Mouse (Mus musculus): ENCODE results near the gene Sod3. TPM values are rescaled to one million over a fixed set of nuclear protein-coding genes. Genes with fewer than 3 reads are reported as not detected.
A peak's percentile ranks its signal among the peaks of the same experiment; 100 is the strongest.

The Sod3 gene
- polyA plus RNA-seq, 1 experiment from 2014 or later = 9.2 TPM

DNA sequence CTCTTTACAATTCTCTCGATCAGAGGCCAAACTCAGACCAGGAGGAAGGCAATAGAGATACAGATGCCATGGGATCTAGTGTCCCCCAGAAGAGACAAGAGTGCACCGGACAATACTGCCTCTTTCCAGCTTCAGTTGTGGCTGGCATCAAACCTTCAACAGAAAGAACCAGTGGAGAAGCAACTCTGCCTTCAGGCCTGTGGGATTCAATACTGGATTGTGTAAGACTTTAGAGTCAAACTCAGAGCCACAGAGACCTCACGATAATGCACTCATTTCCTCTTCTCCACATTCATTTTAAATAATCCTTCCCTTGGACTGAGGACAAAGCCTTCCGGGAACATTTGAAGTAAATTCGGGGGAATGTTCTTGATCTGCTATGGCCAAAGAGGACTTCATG lies 10.9 kb upstream of the Sod3 start:
- Histone ChIP-seq H3K4me1 (ENCODE audit: control insufficient read depth, low read depth, low read length) (no peaks in the 10 kb centered on the region), H3K27ac (ENCODE audit: low read length) (no peak overlapping the region), H3K4me3 (ENCODE audit: low read depth, low read length) (no peak overlapping the region), H3K4me2 (ENCODE audit: low read depth, low read length) (no peak overlapping the region), H3K9ac (ENCODE audit: low read depth, low read length) (no peak overlapping the region), H3K36me3 (ENCODE audit: control insufficient read depth, insufficient read depth) (no peaks in the 10 kb centered on the region), H3K9me3 (replicated peaks; ENCODE audit: control insufficient read depth, low read length) (no peaks in the 10 kb centered on the region), H3K27me3 (ENCODE audit: control insufficient read depth, insufficient read depth, low read depth, low read length) (no peaks in the 10 kb centered on the region)
- WGBS (ENCODE audit: insufficient replicate concordance) = 60% methylated on average over 5 of the region's 5 CpGs
- no peak for ATAC-seq (ENCODE audit: low read depth)

DNA sequence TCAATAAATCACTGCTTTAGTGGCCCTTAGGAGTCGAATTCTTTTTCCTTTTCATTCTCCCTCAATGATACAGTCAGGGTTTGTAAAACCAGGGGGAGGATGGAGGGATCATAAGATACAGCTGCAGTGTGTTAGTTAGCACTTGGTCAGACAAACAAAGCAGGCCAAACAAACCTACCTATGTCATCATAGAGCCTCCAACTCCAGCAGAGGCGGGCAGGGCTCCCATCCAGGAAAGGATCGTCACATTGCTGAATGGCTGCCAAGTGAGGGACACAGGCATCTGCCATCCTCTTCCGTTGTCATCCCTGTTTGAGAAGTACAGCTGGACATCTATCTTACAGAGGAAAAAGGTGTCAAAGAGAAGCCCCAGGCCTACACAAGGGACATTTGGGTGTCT lies 9.2 kb upstream of the Sod3 start:
- ATAC-seq (ENCODE audit: low read depth) = peak; percentile 53; the same call in 1 of the 2 replicates
- Histone ChIP-seq H3K4me1 (ENCODE audit: control insufficient read depth, low read depth, low read length) (no peaks in the 10 kb centered on the region), H3K9me3 (replicated peaks; ENCODE audit: control insufficient read depth, low read length) (no peaks in the 10 kb centered on the region), H3K4me2 (ENCODE audit: low read depth, low read length) (no peak overlapping the region), H3K9ac (ENCODE audit: low read depth, low read length) (no peak overlapping the region), H3K4me3 (ENCODE audit: low read depth, low read length) (no peak overlapping the region), H3K36me3 (ENCODE audit: control insufficient read depth, insufficient read depth) (no peaks in the 10 kb centered on the region), H3K27me3 (ENCODE audit: control insufficient read depth, insufficient read depth, low read depth, low read length) (no peaks in the 10 kb centered on the region), H3K27ac (ENCODE audit: low read length) (no peak overlapping the region)
- 49% methylated on average over 4 of the region's 4 CpGs for WGBS (ENCODE audit: insufficient replicate concordance)

DNA sequence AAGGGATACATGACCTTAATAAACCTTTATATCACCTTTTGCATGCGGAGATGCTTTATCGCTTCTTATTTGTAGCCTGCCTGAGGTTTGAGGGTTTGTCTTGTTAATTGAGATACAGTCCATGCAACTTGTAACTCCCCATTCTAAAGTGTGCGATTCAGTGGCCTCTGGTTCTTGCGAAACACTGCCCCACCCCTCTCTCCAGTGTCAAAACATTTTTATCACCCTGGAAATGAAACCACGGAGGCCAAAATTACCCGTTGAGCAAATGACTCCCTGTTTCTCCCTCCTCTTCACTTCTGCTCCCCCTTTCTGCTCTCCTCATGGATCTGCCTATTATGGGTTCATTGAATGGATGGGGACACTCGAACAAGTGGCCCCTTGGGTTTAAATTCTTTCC lies 8.0 kb upstream of the Sod3 start:
- Histone ChIP-seq H3K27ac (ENCODE audit: low read length) (no peak overlapping the region), H3K9ac (ENCODE audit: low read depth, low read length) (no peak overlapping the region), H3K9me3 (replicated peaks; ENCODE audit: control insufficient read depth, low read length) (no peaks in the 10 kb centered on the region), H3K4me1 (ENCODE audit: control insufficient read depth, low read depth, low read length) (no peaks in the 10 kb centered on the region), H3K36me3 (ENCODE audit: control insufficient read depth, insufficient read depth) (no peaks in the 10 kb centered on the region), H3K27me3 (ENCODE audit: control insufficient read depth, insufficient read depth, low read depth, low read length) (no peaks in the 10 kb centered on the region), H3K4me2 (ENCODE audit: low read depth, low read length) (no peak overlapping the region), H3K4me3 (ENCODE audit: low read depth, low read length) (no peak overlapping the region)
- no peak for ATAC-seq (ENCODE audit: low read depth)
- 39% methylated on average over 7 of the region's 7 CpGs for WGBS (ENCODE audit: insufficient replicate concordance)

DNA sequence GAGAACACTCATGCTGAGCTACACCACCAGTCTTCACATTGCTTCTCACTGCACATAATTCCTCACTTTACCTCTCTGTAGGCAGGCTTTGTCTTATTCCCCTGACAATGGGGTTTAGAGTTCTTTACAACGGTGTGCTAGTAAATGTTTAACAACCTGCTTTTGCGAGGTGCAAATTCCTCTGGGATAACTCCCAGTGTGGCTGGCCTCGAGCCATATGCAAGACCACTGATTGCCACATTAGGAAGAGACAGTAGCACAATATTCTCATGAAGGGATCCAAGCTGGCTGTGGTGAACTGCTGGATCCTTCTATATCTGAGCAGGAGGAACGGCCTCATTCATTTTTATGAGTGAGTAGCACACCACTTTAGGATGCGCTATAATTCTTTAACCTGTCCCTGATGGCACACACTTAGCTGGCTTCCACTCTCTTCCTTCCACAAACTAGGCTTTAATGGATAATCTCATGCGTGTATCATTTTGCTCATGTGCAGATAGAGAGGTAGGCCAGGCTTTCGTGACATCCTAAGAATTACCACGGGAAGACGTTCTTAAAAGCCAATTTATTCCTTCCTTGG lies 6.3 kb upstream of the Sod3 start:
- Histone ChIP-seq H3K9ac (ENCODE audit: low read depth, low read length) (no peak overlapping the region), H3K36me3 (ENCODE audit: control insufficient read depth, insufficient read depth) (no peaks in the 10 kb centered on the region), H3K4me3 (ENCODE audit: low read depth, low read length) (no peak overlapping the region), H3K27me3 (ENCODE audit: control insufficient read depth, insufficient read depth, low read depth, low read length) (no peaks in the 10 kb centered on the region), H3K4me1 (ENCODE audit: control insufficient read depth, low read depth, low read length) (no peaks in the 10 kb centered on the region), H3K9me3 (replicated peaks; ENCODE audit: control insufficient read depth, low read length) (no peaks in the 10 kb centered on the region), H3K4me2 (ENCODE audit: low read depth, low read length) (no peak overlapping the region), H3K27ac (ENCODE audit: low read length) (no peak overlapping the region)
- WGBS (ENCODE audit: insufficient replicate concordance) = 58% methylated on average over 9 of the region's 9 CpGs
- peak; percentile 41; the same call in 1 of the 2 replicates for ATAC-seq (ENCODE audit: low read depth)

DNA sequence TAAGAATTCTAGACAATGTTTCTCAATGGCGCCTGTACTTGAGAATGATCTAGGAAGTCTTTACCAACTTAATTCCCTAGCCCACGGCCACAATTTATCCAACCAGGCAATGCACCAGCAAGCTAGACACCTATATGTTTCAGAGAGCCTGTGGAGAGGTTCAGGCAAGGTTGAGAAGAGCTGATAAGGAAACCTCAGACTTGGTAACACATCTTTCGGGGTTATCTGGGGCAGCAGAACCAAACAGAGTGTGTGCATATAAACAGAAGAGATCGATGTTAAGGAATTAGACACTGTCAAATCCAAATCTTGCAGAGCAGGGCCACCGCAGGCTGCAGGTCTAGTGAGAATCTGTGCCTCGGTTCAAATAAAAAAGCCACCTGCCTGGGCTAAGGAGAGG lies 5.5 kb upstream of the Sod3 start:
- no peak overlapping the region for H3K27ac ChIP-seq (ENCODE audit: low read length)

DNA sequence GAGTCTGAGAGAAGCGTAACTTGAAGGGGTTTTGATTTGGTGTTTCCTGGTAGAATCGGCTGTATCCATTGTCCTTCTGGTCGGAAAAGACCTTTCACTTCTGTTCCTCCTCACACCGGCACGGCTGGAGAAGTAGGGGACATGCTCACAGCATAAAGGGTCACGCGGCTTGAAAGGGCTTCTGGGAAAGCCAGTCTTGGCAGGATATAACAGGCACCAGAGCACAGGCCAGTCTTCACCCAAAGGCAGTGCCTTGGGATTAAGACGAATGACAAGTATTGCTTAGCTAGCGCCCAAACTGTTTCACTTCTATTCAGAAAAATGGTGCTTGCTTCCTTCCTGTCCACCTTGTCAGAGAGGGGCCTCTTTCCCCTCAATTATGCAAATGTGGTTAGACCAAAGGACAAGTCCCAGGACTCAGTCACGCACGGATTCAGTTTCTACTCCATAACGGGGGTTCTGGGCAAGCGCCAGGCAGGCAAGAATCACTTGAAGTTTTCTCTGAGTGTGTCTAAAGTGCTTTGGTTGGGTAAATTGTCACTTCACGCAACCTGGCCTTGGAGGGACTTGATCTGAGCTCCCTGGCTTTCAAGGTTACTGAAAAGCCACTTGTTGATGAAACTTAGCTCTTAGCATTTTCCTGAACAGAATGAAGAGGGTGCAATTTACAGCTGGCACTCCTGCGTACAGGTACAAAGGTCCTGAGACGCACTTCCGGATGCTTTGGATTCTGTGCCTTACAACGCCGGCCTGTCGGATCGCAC lies 3.1 kb upstream of the Sod3 start:
- ATAC-seq (ENCODE audit: low read depth) = no peak
- H3K4me2 ChIP-seq (ENCODE audit: low read depth, low read length) = no peak overlapping the region
- H3K9ac ChIP-seq (ENCODE audit: low read depth, low read length) = no peak overlapping the region
- no peaks in the 10 kb centered on the region for H3K36me3 ChIP-seq (ENCODE audit: control insufficient read depth, insufficient read depth)
- H3K4me1 ChIP-seq (ENCODE audit: control insufficient read depth, low read depth, low read length) = no peaks in the 10 kb centered on the region
- H3K9me3 ChIP-seq (replicated peaks; ENCODE audit: control insufficient read depth, low read length) = no peaks in the 10 kb centered on the region
- WGBS (ENCODE audit: insufficient replicate concordance) = 60% methylated on average over 21 of the region's 21 CpGs
- no peaks in the 10 kb centered on the region for H3K27me3 ChIP-seq (ENCODE audit: control insufficient read depth, insufficient read depth, low read depth, low read length)
- no peak overlapping the region for H3K27ac ChIP-seq (ENCODE audit: low read length)
- no peak overlapping the region for H3K4me3 ChIP-seq (ENCODE audit: low read depth, low read length)

More for the DNA sequence above, 5.5 kb upstream of the Sod3 start:
- WGBS (ENCODE audit: insufficient replicate concordance) = 28% methylated on average over 6 of the region's 6 CpGs
- Histone ChIP-seq H3K9ac (ENCODE audit: low read depth, low read length) (no peak overlapping the region), H3K9me3 (replicated peaks; ENCODE audit: control insufficient read depth, low read length) (no peaks in the 10 kb centered on the region), H3K36me3 (ENCODE audit: control insufficient read depth, insufficient read depth) (no peaks in the 10 kb centered on the region), H3K4me1 (ENCODE audit: control insufficient read depth, low read depth, low read length) (no peaks in the 10 kb centered on the region), H3K27me3 (ENCODE audit: control insufficient read depth, insufficient read depth, low read depth, low read length) (no peaks in the 10 kb centered on the region), H3K4me2 (ENCODE audit: low read depth, low read length) (no peak overlapping the region), H3K4me3 (ENCODE audit: low read depth, low read length) (no peak overlapping the region)
- ATAC-seq (ENCODE audit: low read depth) = no peak

DNA sequence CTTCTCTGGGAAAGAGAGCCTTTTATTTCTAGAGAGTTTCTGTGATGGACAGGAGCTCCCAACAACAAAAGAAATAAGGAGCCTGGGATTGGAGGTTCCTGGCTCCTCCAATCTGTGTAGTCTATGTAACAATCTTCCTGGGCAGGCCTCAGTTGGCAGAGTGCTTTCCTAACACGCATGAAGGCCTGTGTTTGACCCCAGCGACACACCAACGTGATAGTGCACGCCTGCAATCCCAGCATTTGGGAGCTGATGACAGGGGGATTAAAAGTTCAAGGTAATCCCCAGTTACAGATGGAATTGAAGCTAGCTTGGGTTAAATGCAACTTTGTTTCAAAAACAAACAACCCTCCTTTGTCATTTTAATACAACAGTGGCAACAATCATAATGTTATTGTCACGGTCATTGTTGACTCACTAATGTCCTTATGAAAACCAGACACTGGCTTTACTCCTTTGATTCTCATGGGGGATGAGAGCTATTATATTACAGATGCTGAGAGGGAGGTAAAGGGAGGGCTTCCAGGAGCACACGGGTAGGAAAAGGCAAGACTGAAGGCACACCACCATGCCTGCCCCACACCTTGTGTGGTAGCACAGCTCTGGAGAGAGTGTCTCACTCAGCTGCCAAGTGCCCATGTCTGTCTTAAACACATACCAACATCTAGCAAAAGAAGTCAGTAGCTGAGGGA lies 669 bp upstream of the Sod3 start:
- Histone ChIP-seq H3K4me1 (ENCODE audit: control insufficient read depth, low read depth, low read length) (no peaks in the 10 kb centered on the region), H3K36me3 (ENCODE audit: control insufficient read depth, insufficient read depth) (no peaks in the 10 kb centered on the region), H3K27me3 (ENCODE audit: control insufficient read depth, insufficient read depth, low read depth, low read length) (no peaks in the 10 kb centered on the region), H3K4me3 (ENCODE audit: low read depth, low read length) (no peak overlapping the region), H3K27ac (ENCODE audit: low read length) (no peak overlapping the region), H3K9me3 (replicated peaks; ENCODE audit: control insufficient read depth, low read length) (no peaks in the 10 kb centered on the region), H3K4me2 (ENCODE audit: low read depth, low read length) (no peak overlapping the region), H3K9ac (ENCODE audit: low read depth, low read length) (no peak overlapping the region)
- 65% methylated on average over 6 of the region's 6 CpGs for WGBS (ENCODE audit: insufficient replicate concordance)
- no peak for ATAC-seq (ENCODE audit: low read depth)

DNA sequence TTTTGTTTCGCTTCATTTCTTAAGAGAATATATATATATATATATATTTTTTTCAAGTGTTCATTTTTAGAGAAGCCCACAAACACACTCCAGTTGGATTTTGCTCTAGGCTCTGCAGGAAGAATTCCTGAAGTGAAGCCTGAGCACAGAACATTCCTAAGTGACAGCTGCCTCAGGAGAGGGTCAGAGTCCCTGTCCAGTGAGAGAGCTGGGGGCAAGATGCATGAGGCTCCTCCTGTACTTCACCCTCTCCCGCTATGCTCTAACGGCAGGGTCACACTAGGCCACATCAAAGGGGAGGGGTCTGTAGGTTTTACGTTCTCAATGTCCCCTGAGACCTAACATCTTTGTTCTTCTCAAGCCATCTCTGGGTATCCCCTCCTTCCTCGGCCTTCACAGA lies 930 bp downstream of the Sod3 start:
- no peak overlapping the region for H3K4me3 ChIP-seq (ENCODE audit: low read depth, low read length)
- H3K27me3 ChIP-seq (ENCODE audit: control insufficient read depth, insufficient read depth, low read depth, low read length) = no peaks in the 10 kb centered on the region; the same call in 1 of the 2 replicates
- no peak overlapping the region for H3K4me2 ChIP-seq (ENCODE audit: low read depth, low read length)
- 47% methylated on average over 5 of the region's 5 CpGs for WGBS (ENCODE audit: insufficient replicate concordance)
- no peaks in the 10 kb centered on the region for H3K4me1 ChIP-seq (ENCODE audit: control insufficient read depth, low read depth, low read length)
- no peak for ATAC-seq (ENCODE audit: low read depth)
- H3K9ac ChIP-seq (ENCODE audit: low read depth, low read length) = no peak overlapping the region
- H3K27ac ChIP-seq (ENCODE audit: low read length) = no peak overlapping the region
- no peaks in the 10 kb centered on the region for H3K9me3 ChIP-seq (replicated peaks; ENCODE audit: control insufficient read depth, low read length)
- no peaks in the 10 kb centered on the region for H3K36me3 ChIP-seq (ENCODE audit: control insufficient read depth, insufficient read depth)

DNA sequence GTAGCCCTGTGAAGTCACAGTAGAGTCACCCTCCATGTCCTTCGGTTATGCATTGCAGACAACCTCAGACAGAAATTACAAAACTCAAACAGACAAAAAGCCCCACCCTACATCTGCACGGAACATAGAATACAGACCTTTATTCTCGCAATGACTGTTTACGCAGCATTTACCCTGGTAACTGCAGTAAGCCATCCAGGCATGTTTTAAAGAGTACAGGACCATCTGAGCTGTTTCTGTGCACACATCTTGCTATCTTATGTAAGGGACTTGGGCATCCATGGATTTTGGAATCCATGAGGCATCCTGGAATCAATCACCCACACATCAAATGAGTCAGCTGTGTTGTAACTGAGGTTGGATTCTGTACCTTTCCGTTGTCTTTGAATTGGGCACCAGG lies 2.3 kb downstream of the Sod3 start:
- WGBS (ENCODE audit: insufficient replicate concordance) = 70% methylated on average over 5 of the region's 5 CpGs
- Histone ChIP-seq H3K27ac (ENCODE audit: low read length) (no peak overlapping the region), H3K4me1 (ENCODE audit: control insufficient read depth, low read depth, low read length) (no peaks in the 10 kb centered on the region), H3K27me3 (ENCODE audit: control insufficient read depth, insufficient read depth, low read depth, low read length) (no peaks in the 10 kb centered on the region; the same call in 1 of the 2 replicates), H3K4me2 (ENCODE audit: low read depth, low read length) (no peak overlapping the region), H3K9me3 (replicated peaks; ENCODE audit: control insufficient read depth, low read length) (no peaks in the 10 kb centered on the region), H3K4me3 (ENCODE audit: low read depth, low read length) (no peak overlapping the region), H3K9ac (ENCODE audit: low read depth, low read length) (no peak overlapping the region), H3K36me3 (ENCODE audit: control insufficient read depth, insufficient read depth) (no peaks in the 10 kb centered on the region)
- no peak for ATAC-seq (ENCODE audit: low read depth)

All from liver, embryonic 16.5 days (tissue).